Mouse (Mus musculus) small intestine, adult 2 months (tissue): ENCODE measurements at regions not wholly inside any gene's neighbourhood (a gene's known extent, or its start where the extent isn't known, plus 50 kb on each side); places are given as distances from the start of the nearest gene placed in this dataset.

Experiments
- CTCF ChIP-seq: fragments of 200-500 bp; IDR thresholded peaks from 2 replicates; pipeline ENCODE4 v1.5.1; 2012; ENCODE audit warnings: low read depth, mild to moderate bottlenecking, control low read depth, inconsistent platforms, low read length, moderate library complexity, mixed read lengths; ENCODE audit not compliant: insufficient replicate concordance, insufficient read length; ENCODE audit errors: extremely low read depth
- POLR2A ChIP-seq: fragments of 200-500 bp; IDR thresholded peaks from 2 replicates; pipeline ENCODE4 v1.6.1; 2012; ENCODE audit warnings: low read depth, mild to moderate bottlenecking, control low read depth, inconsistent platforms, low read length, moderate library complexity

GRCm38 (mm10) chr10:84093919-84094318 lies 346.5 kb downstream of the Nuak1 start:
- no peak for TF ChIP-seq POLR2A
- no peak for TF ChIP-seq CTCF
